Mouse (Mus musculus): ENCODE data around the gene Gm10160. TPM values are rescaled to one million over a fixed set of nuclear protein-coding genes. Genes with fewer than 3 reads are reported as not detected.

Gene Gm10160
- polyA plus RNA-seq, 1 experiment from 2014 or later: not detected

DNA sequence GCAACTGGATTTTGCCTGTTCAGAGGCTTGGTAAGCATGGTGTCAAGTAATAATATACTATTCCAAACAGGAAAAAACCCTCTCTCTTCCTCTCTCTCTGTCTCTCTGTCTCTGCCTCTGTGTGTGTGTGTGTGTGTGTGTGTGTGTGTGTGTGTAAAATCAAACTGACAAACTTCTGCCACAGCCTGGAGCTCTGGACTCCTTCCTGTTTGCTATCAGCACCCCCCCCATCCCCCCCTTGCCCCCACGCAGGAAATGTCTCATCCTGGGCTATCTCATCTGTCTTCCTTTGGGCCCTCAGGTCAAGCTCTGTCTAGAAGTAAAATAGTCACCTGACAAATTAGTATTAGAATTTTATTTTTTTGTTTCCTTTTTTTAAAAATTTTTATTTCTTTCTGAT, 18.2 kb upstream of the Gm10160 start:
- Histone ChIP-seq H3K27ac (ENCODE audit: low read length) (no peak overlapping the region), H3K9ac (ENCODE audit: low read length) (no peak overlapping the region), H3K36me3 (ENCODE audit: control insufficient read depth, insufficient read depth, low read length) (no peaks in the 10 kb centered on the region), H3K27me3 (ENCODE audit: control insufficient read depth, insufficient read depth, low read length) (no peaks in the 10 kb centered on the region), H3K4me3 (replicated peaks; ENCODE audit: low read length) (no peak overlapping the region), H3K4me1 (ENCODE audit: control insufficient read depth, insufficient read depth, low read length) (no peaks in the 10 kb centered on the region), H3K9me3 (replicated peaks; ENCODE audit: control insufficient read depth, low read length) (no peaks in the 10 kb centered on the region), H3K4me2 (ENCODE audit: low read depth, low read length) (no peak overlapping the region)
- 6% methylated on average over 1 of the region's 1 CpGs for WGBS
- ATAC-seq (ENCODE audit: insufficient read depth, low FRiP score): no peak

DNA sequence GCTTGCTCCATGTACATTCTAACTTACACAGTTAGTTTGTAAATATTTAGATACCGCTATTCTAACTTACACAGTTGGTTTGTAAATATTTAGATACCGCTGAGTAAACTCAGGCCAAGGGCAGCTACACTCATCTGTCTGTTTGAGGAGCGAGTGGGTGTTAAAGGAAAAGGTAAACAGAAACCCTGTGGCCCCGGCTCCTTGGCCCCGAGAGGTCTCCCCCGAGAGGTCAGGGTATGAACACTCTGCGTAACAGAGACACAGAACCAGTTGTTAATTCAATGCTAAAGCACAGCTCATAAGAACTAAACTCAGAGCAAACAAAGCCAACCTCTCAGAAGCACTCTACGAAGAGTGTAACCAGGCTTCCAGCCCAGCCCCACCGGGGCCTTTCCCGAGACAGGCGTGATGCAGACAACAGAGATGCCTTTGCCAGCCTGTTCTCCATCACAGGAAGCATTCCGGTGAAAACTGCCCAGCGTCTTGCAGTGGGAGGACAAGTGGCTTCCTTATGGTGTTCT, 17.0 kb upstream of the Gm10160 start:
- H3K27me3 ChIP-seq (ENCODE audit: control insufficient read depth, insufficient read depth, low read length): no peaks in the 10 kb centered on the region
- ATAC-seq (ENCODE audit: insufficient read depth, low FRiP score): peak; percentile 77; the same call in 1 of the 2 replicates
- no peak overlapping the region for H3K4me3 ChIP-seq (replicated peaks; ENCODE audit: low read length)
- no peaks in the 10 kb centered on the region for H3K36me3 ChIP-seq (ENCODE audit: control insufficient read depth, insufficient read depth, low read length)
- 35% methylated on average over 13 of the region's 13 CpGs for WGBS
- H3K9ac ChIP-seq (ENCODE audit: low read length): no peak overlapping the region
- H3K9me3 ChIP-seq (replicated peaks; ENCODE audit: control insufficient read depth, low read length): no peaks in the 10 kb centered on the region
- H3K4me1 ChIP-seq (ENCODE audit: control insufficient read depth, insufficient read depth, low read length): no peaks in the 10 kb centered on the region
- H3K27ac ChIP-seq (ENCODE audit: low read length): no peak overlapping the region
- H3K4me2 ChIP-seq (ENCODE audit: low read depth, low read length): no peak overlapping the region

DNA sequence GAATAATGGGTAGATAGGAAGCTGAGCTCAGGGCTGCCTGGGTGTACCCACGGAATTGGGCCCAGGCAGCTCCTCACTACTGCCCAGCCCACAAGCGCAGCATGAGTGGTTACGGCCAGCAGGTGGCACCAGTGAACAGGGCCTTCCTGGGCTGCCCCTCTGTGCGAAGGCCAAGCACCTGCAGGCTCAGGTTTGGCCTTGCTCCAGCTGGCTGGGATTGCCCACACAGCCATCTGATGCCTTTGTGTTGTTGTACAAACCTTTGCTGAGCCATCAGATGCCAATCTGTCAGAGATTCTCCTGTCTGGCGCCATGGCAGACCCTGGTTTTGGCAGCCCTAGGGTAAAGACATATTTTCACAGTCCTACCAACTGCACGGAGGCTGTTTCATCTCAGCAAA, 12.6 kb upstream of the Gm10160 start:
- no peaks in the 10 kb centered on the region for H3K27me3 ChIP-seq (ENCODE audit: control insufficient read depth, insufficient read depth, low read length)
- 29% methylated on average over 6 of the region's 6 CpGs for WGBS
- ATAC-seq (ENCODE audit: insufficient read depth, low FRiP score): peak; percentile 29; the same call in 1 of the 2 replicates

DNA sequence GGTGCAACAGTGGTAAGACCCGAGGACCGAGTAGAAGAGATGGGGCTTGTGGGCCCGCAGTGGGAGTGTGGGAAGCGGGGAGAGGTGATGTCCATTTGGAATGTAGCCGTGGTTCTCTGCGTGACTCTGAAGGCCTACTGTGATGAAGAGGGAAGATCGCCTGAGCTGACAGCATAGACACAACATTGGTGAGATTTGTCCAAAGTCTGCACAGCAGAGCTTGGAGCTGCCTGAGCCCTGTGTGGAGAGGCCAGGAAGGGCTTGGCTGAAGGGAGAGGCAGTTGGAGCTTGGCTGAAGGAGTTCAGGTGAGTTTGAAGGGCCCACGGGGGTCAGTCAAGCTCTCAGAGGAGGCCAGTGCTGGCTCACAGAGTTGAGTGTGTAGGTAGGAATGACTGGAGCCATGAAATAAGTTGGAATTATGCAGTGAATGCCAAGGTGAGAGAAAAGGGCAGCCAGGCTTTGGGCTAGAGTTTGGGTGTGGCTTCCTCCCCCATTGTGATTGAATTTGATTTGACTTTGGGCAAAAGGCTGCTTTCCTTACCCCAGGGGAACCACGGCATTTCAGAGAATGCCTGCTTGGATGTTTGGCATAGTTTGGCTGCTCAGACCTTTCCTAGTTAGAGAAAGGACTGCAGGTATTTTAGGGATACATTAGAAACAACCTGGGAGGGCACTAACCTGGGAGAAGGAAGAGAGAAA, 11.8 kb upstream of the Gm10160 start:
- H3K4me2 ChIP-seq (ENCODE audit: low read depth, low read length): no peak overlapping the region
- no peak overlapping the region for H3K27ac ChIP-seq (ENCODE audit: low read length)
- WGBS: 80% methylated on average over 9 of the region's 9 CpGs
- H3K27me3 ChIP-seq (ENCODE audit: control insufficient read depth, insufficient read depth, low read length): no peaks in the 10 kb centered on the region
- 0 out of 2 replicates have a peak, but pooled peaks cover 2% of the 10 kb centered on the region for H3K4me1 ChIP-seq (ENCODE audit: control insufficient read depth, insufficient read depth, low read length)
- H3K4me3 ChIP-seq (replicated peaks; ENCODE audit: low read length): no peak overlapping the region
- no peak overlapping the region for H3K9ac ChIP-seq (ENCODE audit: low read length)
- ATAC-seq (ENCODE audit: insufficient read depth, low FRiP score): no peak
- H3K9me3 ChIP-seq (replicated peaks; ENCODE audit: control insufficient read depth, low read length): no peaks in the 10 kb centered on the region
- no peaks in the 10 kb centered on the region for H3K36me3 ChIP-seq (ENCODE audit: control insufficient read depth, insufficient read depth, low read length)

More for the DNA sequence above, 12.6 kb upstream of the Gm10160 start:
- Histone ChIP-seq H3K4me2 (ENCODE audit: low read depth, low read length) (no peak overlapping the region), H3K9ac (ENCODE audit: low read length) (no peak overlapping the region), H3K4me1 (ENCODE audit: control insufficient read depth, insufficient read depth, low read length) (0 out of 2 replicates have a peak, but pooled peaks cover under 1% of the 10 kb centered on the region), H3K27ac (ENCODE audit: low read length) (no peak overlapping the region), H3K4me3 (replicated peaks; ENCODE audit: low read length) (no peak overlapping the region), H3K9me3 (replicated peaks; ENCODE audit: control insufficient read depth, low read length) (no peaks in the 10 kb centered on the region), H3K36me3 (ENCODE audit: control insufficient read depth, insufficient read depth, low read length) (no peaks in the 10 kb centered on the region)

DNA sequence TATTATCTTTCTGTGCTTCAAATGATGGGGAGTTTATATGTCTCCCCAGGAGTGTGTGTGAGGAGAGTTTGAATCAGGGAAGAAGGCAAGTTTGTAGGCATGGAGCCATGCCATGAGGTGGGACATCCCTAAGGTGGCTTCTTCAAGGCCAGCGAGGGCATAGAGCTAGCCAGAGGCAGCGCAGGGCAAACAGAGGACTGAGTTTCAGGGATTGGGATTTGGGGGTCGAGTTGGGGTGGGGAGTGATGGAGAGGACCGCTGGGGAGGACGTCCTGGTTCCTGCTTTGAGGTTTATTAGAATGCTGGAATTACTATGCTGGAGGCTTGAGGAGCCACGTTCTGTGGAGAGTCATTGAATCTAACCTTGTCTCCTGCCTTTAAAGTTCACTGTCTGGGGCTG, 10.3 kb upstream of the Gm10160 start:
- ATAC-seq (ENCODE audit: insufficient read depth, low FRiP score): no peak

DNA sequence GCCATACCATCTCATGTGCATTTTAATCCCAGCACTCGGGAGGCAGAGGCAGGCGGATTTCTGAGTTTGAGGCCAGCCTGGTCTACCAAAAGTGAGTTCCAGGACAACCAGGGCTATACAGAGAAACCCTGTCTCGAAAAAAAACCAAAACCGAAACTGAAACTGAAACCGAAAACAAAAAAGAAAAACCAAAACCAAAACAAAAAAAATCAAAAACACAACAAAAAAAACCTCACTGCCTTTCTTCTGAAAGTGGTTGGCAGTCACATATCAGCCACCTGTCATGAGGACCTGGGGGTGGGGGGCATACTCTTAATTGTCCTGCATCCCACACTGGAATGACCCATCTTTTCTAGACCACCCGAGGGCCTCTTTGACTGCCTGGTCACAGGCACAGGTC, 9.0 kb upstream of the Gm10160 start:
- Histone ChIP-seq H3K36me3 (ENCODE audit: control insufficient read depth, insufficient read depth, low read length) (no peaks in the 10 kb centered on the region), H3K27me3 (ENCODE audit: control insufficient read depth, insufficient read depth, low read length) (peaks cover 13% of the 10 kb centered on the region; the same call in 1 of the 2 replicates), H3K9me3 (replicated peaks; ENCODE audit: control insufficient read depth, low read length) (no peaks in the 10 kb centered on the region), H3K9ac (ENCODE audit: low read length) (no peak overlapping the region), H3K4me3 (replicated peaks; ENCODE audit: low read length) (no peak overlapping the region), H3K27ac (ENCODE audit: low read length) (no peak overlapping the region), H3K4me2 (ENCODE audit: low read depth, low read length) (no peak overlapping the region), H3K4me1 (ENCODE audit: control insufficient read depth, insufficient read depth, low read length) (peaks cover 4% of the 10 kb centered on the region; the same call in 1 of the 2 replicates)
- ATAC-seq (ENCODE audit: insufficient read depth, low FRiP score): no peak
- 88% methylated on average over 6 of the region's 6 CpGs for WGBS

More for the DNA sequence above, 10.3 kb upstream of the Gm10160 start:
- no peak overlapping the region for H3K4me2 ChIP-seq (ENCODE audit: low read depth, low read length)
- H3K9me3 ChIP-seq (replicated peaks; ENCODE audit: control insufficient read depth, low read length): no peaks in the 10 kb centered on the region
- H3K9ac ChIP-seq (ENCODE audit: low read length): no peak overlapping the region
- peaks cover 4% of the 10 kb centered on the region; the same call in 1 of the 2 replicates for H3K27me3 ChIP-seq (ENCODE audit: control insufficient read depth, insufficient read depth, low read length)
- H3K36me3 ChIP-seq (ENCODE audit: control insufficient read depth, insufficient read depth, low read length): no peaks in the 10 kb centered on the region
- H3K27ac ChIP-seq (ENCODE audit: low read length): no peak overlapping the region
- 92% methylated on average over 6 of the region's 6 CpGs for WGBS
- no peak overlapping the region for H3K4me3 ChIP-seq (replicated peaks; ENCODE audit: low read length)
- 0 out of 2 replicates have a peak, but pooled peaks cover 2% of the 10 kb centered on the region for H3K4me1 ChIP-seq (ENCODE audit: control insufficient read depth, insufficient read depth, low read length)

DNA sequence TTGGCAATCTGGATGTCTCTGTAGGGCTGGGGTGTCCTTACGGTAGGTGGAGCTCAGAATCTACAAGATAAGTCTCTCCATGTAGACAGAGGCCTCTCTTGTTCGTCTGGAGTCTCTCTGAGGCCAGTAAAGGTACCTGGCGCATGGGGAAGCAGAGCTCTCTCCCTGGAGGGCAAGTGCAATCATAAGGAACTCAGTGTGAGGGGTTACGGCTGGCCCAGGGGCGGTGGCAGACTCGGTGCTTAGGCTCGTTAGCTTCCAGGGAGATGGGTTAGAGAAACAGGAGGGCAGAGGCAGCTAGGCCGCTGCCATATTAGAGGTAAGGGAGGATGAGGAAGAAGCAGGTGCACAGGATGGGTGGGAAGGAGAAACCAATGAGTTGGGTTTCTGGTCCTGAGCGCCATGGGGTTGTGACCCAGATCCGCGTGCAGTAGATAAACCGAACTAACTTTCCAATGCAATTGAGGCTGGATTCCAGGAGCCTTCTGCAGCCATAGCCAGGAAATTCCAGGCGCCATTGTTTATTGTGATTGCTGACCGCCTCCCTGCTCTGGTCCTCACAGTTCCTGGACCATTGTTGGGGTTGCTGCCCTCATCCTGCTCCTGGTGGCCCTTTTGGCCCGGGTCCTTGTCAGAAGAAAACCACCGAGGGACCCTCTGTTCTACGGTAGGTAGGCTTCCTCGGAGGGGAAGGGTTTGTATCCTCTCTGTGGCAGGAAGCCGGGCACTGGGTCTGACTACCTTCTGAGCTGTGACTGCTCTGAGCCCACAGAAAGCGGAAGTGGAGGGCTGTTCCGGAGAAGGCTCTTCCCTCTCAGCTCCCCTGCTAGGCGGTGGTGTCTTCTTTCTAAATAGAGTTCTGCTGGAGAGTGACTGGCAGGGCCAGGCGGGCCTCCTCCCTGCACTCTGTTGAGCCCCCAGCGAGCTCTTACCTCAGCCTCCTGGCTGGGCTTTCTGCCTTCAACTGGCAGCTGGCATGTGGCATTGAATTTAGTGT, 7.3 kb upstream of the Gm10160 start:
- Histone ChIP-seq H3K27me3 (ENCODE audit: control insufficient read depth, insufficient read depth, low read length) (peaks cover 29% of the 10 kb centered on the region), H3K4me3 (replicated peaks; ENCODE audit: low read length) (no peak overlapping the region), H3K9ac (ENCODE audit: low read length) (no peak overlapping the region), H3K4me2 (ENCODE audit: low read depth, low read length) (no peak overlapping the region), H3K27ac (ENCODE audit: low read length) (peak overlapping the region; percentile 43), H3K4me1 (ENCODE audit: control insufficient read depth, insufficient read depth, low read length) (peaks cover 14% of the 10 kb centered on the region; the same call in 1 of the 2 replicates), H3K9me3 (replicated peaks; ENCODE audit: control insufficient read depth, low read length) (no peaks in the 10 kb centered on the region), H3K36me3 (ENCODE audit: control insufficient read depth, insufficient read depth, low read length) (no peaks in the 10 kb centered on the region)
- ATAC-seq (ENCODE audit: insufficient read depth, low FRiP score): no peak
- WGBS: 68% methylated on average over 24 of the region's 24 CpGs

DNA sequence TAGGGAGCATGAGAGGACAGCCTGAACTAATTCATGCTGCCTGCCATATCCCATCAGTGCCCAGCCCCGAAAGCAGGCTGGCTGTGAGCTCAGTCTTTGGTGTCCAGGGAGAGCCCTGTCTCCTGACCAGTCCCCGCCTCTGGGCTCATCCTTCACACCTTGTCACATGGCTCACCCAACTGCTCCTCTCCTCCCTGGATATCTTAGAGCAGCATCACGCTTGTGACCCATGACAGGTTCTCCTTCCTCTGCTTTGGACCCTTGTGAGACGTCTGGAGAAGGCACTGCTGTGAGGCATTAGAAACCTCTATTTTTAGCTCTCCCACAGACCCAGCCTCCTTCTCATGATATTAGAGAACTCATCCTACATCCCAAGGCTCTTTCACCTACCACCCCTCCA, 6.3 kb upstream of the Gm10160 start:
- Histone ChIP-seq H3K9ac (ENCODE audit: low read length) (no peak overlapping the region), H3K4me3 (replicated peaks; ENCODE audit: low read length) (no peak overlapping the region), H3K4me1 (ENCODE audit: control insufficient read depth, insufficient read depth, low read length) (peaks cover 14% of the 10 kb centered on the region; the same call in 1 of the 2 replicates), H3K4me2 (ENCODE audit: low read depth, low read length) (no peak overlapping the region), H3K27ac (ENCODE audit: low read length) (no peak overlapping the region), H3K36me3 (ENCODE audit: control insufficient read depth, insufficient read depth, low read length) (no peaks in the 10 kb centered on the region), H3K9me3 (replicated peaks; ENCODE audit: control insufficient read depth, low read length) (no peaks in the 10 kb centered on the region), H3K27me3 (ENCODE audit: control insufficient read depth, insufficient read depth, low read length) (peaks cover 37% of the 10 kb centered on the region)
- ATAC-seq (ENCODE audit: insufficient read depth, low FRiP score): no peak
- 65% methylated on average over 4 of the region's 4 CpGs for WGBS

All from stomach, embryonic 16.5 days (tissue).